In genomic region chr2:60923111-60923510, GRCm38 (mm10) we compare ENCODE assay signal across 10 mouse cellular contexts. TPM values are rescaled to one million over a fixed set of nuclear protein-coding genes. Genes with fewer than 3 reads are reported as not detected.
DNase-seq lines count a peak whose midpoint lies in the region; ATAC-seq lines count a peak whose summit lies in the region.
"Had no signal": no experiment of that assay in that cellular context is flagged by ENCODE, and none has a peak within 500 bp of the region (broad histone marks: within the 10 kb centered on the region; RNA-seq: fewer than 3 reads in every experiment).

No protein-coding gene starts in this region.

- 0 out of 2 replicates have a peak, but pooled peaks have one; percentile 28 for ATAC-seq in intestine, embryonic 15.5 days
- ATAC-seq in intestine, embryonic 16.5 days = no peak
- ATAC-seq in inflammation-experienced regulatory T-cells, adult 6 months = peak; percentile 41

- H3K4me2 ChIP-seq in intestine, embryonic 15.5 days (replicated peaks) = no peak overlapping the region
- no peak overlapping the region for H3K4me2 ChIP-seq in intestine, embryonic 16.5 days (ENCODE audit: low read depth, low read length)

- peak; percentile 52 for DNase-seq in 416B (ENCODE audit: low read depth)
- DNase-seq in embryo, embryonic 10.5 days (ENCODE audit: low spot score) = peak; percentile 54
- no peak for DNase-seq in urinary bladder, postnatal 36 days (ENCODE audit: low spot score in 2 of 2)
- no peak for DNase-seq in retina, embryonic 14.5 days (ENCODE audit: low spot score)
- no peak for DNase-seq in right cerebral cortex, postnatal 25 days
- DNase-seq: layer of hippocampus, adult 9-11 months had no signal

- H3K4me3 ChIP-seq in intestine, embryonic 15.5 days (replicated peaks) = no peak overlapping the region
- H3K4me3 ChIP-seq in intestine, embryonic 16.5 days (ENCODE audit: low read length) = no peak overlapping the region

- no peaks in the 10 kb centered on the region for H3K9me3 ChIP-seq in intestine, embryonic 15.5 days
- H3K9me3 ChIP-seq in intestine, embryonic 16.5 days (ENCODE audit: control insufficient read depth, low read length) = no peaks in the 10 kb centered on the region
- H3K9me3 ChIP-seq: G1E had no signal

- WGBS in intestine, embryonic 15.5 days = 35% methylated on average over 6 of the region's 6 CpGs
- 34% methylated on average over 6 of the region's 6 CpGs for WGBS in intestine, embryonic 16.5 days

- no peaks in the 10 kb centered on the region for H3K36me3 ChIP-seq in intestine, embryonic 15.5 days
- H3K36me3 ChIP-seq in intestine, embryonic 16.5 days (ENCODE audit: control insufficient read depth, insufficient read depth, low read length) = no peaks in the 10 kb centered on the region
- H3K36me3 ChIP-seq: G1E had no signal

- H3K27me3 ChIP-seq in intestine, embryonic 15.5 days (replicated peaks) = no peaks in the 10 kb centered on the region
- H3K27me3 ChIP-seq in intestine, embryonic 16.5 days (replicated peaks; ENCODE audit: control insufficient read depth, insufficient read depth, low read length) = no peaks in the 10 kb centered on the region

- H3K9ac ChIP-seq in intestine, embryonic 15.5 days = no peak overlapping the region
- H3K9ac ChIP-seq in intestine, embryonic 16.5 days (ENCODE audit: low read depth, low read length) = no peak overlapping the region

- H3K27ac ChIP-seq in intestine, embryonic 15.5 days = 0 out of 2 replicates have a peak overlapping the region, but pooled peaks have one; percentile 22
- no peak overlapping the region for H3K27ac ChIP-seq in intestine, embryonic 16.5 days (ENCODE audit: low read length)

- 0 out of 2 replicates have a peak, but pooled peaks cover 6% of the 10 kb centered on the region for H3K4me1 ChIP-seq in intestine, embryonic 15.5 days (replicated peaks)
- peaks cover 13% of the 10 kb centered on the region for H3K4me1 ChIP-seq in intestine, embryonic 16.5 days (ENCODE audit: control insufficient read depth, insufficient read depth, low read length)

RNA-seq across cellular contexts. Expression of gene Rbms1, which starts 39.9 kb away (rescaled TPM):
- 83.3 and 84.3 TPM in 2 replicates for polyA plus RNA-seq in intestine, embryonic 15.5 days (2015; fragmentation: Nextera tagmentation; extraction: Ambion mirVana)
- 66.8 and 72.2 TPM in 2 replicates for polyA plus RNA-seq in intestine, embryonic 16.5 days (2015; fragmentation: Nextera tagmentation; extraction: Ambion mirVana)
- 10 to 100 TPM; 16.6 to 26.0 (median 22.2) TPM for polyA plus RNA-seq in inflammation-experienced regulatory T-cells, adult 6 months (2017; shearing (Covaris generic))

Comparison
In these comparisons a context has a peak if more than half of its experiments do, and no peak if none do; other contexts are left out.
1. DNase-seq: peak in 416B (single experiment) and embryo, embryonic 10.5 days (single experiment); none in urinary bladder, postnatal 36 days (0 of 2), retina, embryonic 14.5 days (single experiment) and right cerebral cortex, postnatal 25 days (single experiment).